Mouse (Mus musculus) midbrain, embryonic 13.5 days (tissue): ENCODE data around the gene Palld. TPM values are rescaled to one million over a fixed set of nuclear protein-coding genes. Genes with fewer than 3 reads are reported as not detected.
A peak's percentile ranks its signal among the peaks of the same experiment; 100 is the strongest.

Experiments used
- ATAC-seq: fragments of 200-750 bp; cut with Nextera tagmentation; 2 replicates; pipeline ENCODE4 v1.8.0; 2017; ENCODE audit warnings: mild to moderate bottlenecking, moderate TSS enrichment, moderate library complexity
- H3K27ac ChIP-seq: fragments of 300-500 bp; sonication (generic); 2 replicates; pipeline ENCODE4 v1.5.1; 2015; ENCODE audit warnings: inconsistent platforms, mild to moderate bottlenecking, moderate library complexity
- H3K27me3 ChIP-seq: fragments of 300-500 bp; sonication (generic); 2 replicates; pipeline ENCODE4 v1.6.1; 2015; ENCODE audit warnings: mild to moderate bottlenecking, inconsistent platforms
- H3K36me3 ChIP-seq: fragments of 300-500 bp; sonication (generic); 2 replicates; pipeline ENCODE4 v1.6.1; 2015; ENCODE audit warnings: mild to moderate bottlenecking, inconsistent platforms
- H3K4me1 ChIP-seq: fragments of 300-500 bp; sonication (generic); replicated peaks from 2 replicates; pipeline ENCODE4 v1.6.1; 2015; ENCODE audit warnings: inconsistent platforms
- H3K4me2 ChIP-seq: fragments of 300-500 bp; sonication (generic); replicated peaks from 2 replicates; pipeline ENCODE4 v1.6.1; 2015; ENCODE audit warnings: moderate library complexity, mild to moderate bottlenecking, inconsistent platforms
- H3K4me3 ChIP-seq: fragments of 300-500 bp; sonication (generic); replicated peaks from 2 replicates; pipeline ENCODE4 v1.5.1; 2015; ENCODE audit warnings: mild to moderate bottlenecking, inconsistent platforms
- H3K9ac ChIP-seq: fragments of 300-500 bp; sonication (generic); replicated peaks from 2 replicates; pipeline ENCODE4 v1.6.1; 2015; ENCODE audit warnings: mild to moderate bottlenecking, inconsistent platforms
- H3K9me3 ChIP-seq: fragments of 300-500 bp; sonication (generic); 2 replicates; pipeline ENCODE4 v1.6.1; 2016; ENCODE audit warnings: mild to moderate bottlenecking, inconsistent platforms
- WGBS: fragments of 180-500 bp; shearing (Covaris S2); methylation state at CpG from one replicate; pipeline ENCODE4 v1.1.7; 2015; 5-methylcytosine and 5-hydroxymethylcytosine counted together
- polyA plus RNA-seq: library from polyadenylated mRNA; unstranded; fragments of >200 nt; fragmentation: Nextera tagmentation; extraction: Ambion mirVana; gene quantifications from 2 replicates; pipeline ENCODE4 v1.2.1, GENCODE M21; 2015

Gene Palld
- polyA plus RNA-seq, 1 experiment from 2014 or later = 27.6 TPM

DNA sequence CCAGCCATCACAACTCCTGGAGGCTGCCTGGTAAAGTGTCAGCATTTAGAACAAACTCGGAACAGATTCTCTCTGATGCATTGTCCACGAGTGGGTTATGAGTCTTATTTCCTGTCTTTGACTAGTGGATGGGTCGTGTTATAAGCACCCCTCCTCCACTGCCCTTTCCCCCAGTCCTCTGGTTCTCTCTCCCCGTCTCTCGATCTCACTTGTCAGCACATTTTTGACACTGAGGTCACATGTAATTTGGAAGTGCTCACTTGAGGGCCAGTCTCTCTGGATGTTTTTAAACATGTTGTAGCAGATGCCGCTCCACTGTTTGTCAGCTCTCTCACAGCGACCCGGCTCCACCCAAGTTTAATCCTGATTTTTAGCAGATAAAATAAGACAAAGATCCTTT, 237.5 kb downstream of the Palld start:
- H3K4me2 ChIP-seq = no peak overlapping the region
- peaks cover 8% of the 10 kb centered on the region; the same call in 1 of the 2 replicates for H3K4me1 ChIP-seq
- no peak overlapping the region for H3K27ac ChIP-seq
- H3K9me3 ChIP-seq = no peaks in the 10 kb centered on the region
- H3K36me3 ChIP-seq = no peaks in the 10 kb centered on the region
- H3K27me3 ChIP-seq = no peaks in the 10 kb centered on the region
- no peak overlapping the region for H3K4me3 ChIP-seq
- 71% methylated on average over 8 of the region's 8 CpGs for WGBS
- no peak overlapping the region for H3K9ac ChIP-seq
- 0 out of 2 replicates have a peak, but pooled peaks have one; percentile 11 for ATAC-seq

DNA sequence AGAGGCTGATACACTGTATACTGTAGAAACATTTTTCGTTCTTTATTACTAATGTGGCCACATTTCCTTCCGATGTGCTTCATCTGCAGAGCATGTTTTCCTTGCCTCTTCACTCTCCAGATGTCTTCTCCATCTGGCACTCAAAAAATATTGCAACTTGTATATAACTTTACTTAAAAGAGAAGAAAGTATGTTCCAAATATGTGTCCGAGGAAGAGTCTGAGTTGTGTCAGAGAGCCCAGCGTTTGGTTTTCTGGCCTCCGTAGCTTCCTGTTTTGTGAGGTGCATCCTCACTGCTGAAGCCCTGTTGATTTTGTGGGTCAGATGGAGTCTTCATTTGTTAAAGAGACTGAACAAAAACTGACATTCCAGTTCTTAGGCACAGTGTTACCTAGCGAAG, 238.3 kb downstream of the Palld start:
- H3K27ac ChIP-seq = no peak overlapping the region
- ATAC-seq = no peak
- no peaks in the 10 kb centered on the region for H3K9me3 ChIP-seq
- H3K4me2 ChIP-seq = no peak overlapping the region
- peaks cover 8% of the 10 kb centered on the region; the same call in 1 of the 2 replicates for H3K4me1 ChIP-seq
- no peaks in the 10 kb centered on the region for H3K36me3 ChIP-seq
- 92% methylated on average over 6 of the region's 6 CpGs for WGBS
- H3K9ac ChIP-seq = no peak overlapping the region
- no peak overlapping the region for H3K4me3 ChIP-seq
- no peaks in the 10 kb centered on the region for H3K27me3 ChIP-seq

DNA sequence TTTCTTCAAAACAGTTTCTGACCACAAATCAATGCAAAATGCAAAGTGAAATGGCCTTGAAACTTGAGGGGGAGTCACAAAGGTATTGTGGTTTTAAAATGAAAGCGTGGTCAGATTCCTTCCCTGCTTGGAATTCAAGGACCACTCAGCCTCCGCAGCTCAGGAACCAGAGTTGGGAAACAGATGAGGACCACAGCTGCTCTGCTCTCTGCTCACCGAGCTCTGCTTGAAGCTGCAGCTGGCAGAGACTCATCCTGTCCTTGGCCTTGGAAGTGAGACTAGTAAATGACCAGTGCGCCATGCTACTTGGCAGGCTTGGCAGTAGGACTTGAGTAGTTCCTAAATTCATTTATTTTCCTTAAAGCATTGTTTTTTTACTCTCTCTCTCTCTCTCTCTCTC, 239.7 kb downstream of the Palld start:
- WGBS = 89% methylated on average over 4 of the region's 4 CpGs
- Histone ChIP-seq H3K4me3 (no peak overlapping the region), H3K9me3 (no peaks in the 10 kb centered on the region)

DNA sequence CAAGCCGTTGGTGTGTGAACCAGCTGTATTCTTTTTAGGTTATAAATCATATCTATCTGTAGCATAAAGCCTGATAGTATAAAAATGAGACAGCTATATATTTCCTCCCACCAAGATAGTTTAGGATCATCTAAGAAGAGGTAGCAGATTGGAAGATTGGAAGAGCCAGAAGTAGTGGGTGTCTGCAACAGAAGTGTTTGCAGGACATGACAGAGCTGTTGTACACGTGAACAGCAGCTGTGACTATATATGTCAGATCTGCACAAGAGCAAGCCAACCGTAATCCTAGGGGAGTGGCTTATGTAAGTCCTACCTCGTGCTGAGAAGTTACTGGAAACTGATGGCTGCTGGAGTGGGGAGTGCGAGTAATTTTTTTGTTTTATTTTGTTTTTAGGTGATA, 240.9 kb downstream of the Palld start:
- no peak overlapping the region for H3K4me2 ChIP-seq
- H3K4me1 ChIP-seq = no peaks in the 10 kb centered on the region
- H3K9ac ChIP-seq = no peak overlapping the region
- no peak for ATAC-seq
- H3K36me3 ChIP-seq = no peaks in the 10 kb centered on the region
- no peaks in the 10 kb centered on the region for H3K27me3 ChIP-seq
- WGBS = 96% methylated on average over 5 of the region's 5 CpGs
- H3K9me3 ChIP-seq = no peaks in the 10 kb centered on the region
- H3K4me3 ChIP-seq = no peak overlapping the region
- no peak overlapping the region for H3K27ac ChIP-seq

More for the DNA sequence above, 239.7 kb downstream of the Palld start:
- Histone ChIP-seq H3K4me2 (no peak overlapping the region), H3K36me3 (no peaks in the 10 kb centered on the region), H3K9ac (no peak overlapping the region), H3K27me3 (no peaks in the 10 kb centered on the region), H3K4me1 (peaks cover 8% of the 10 kb centered on the region; the same call in 1 of the 2 replicates), H3K27ac (no peak overlapping the region)
- ATAC-seq = no peak

DNA sequence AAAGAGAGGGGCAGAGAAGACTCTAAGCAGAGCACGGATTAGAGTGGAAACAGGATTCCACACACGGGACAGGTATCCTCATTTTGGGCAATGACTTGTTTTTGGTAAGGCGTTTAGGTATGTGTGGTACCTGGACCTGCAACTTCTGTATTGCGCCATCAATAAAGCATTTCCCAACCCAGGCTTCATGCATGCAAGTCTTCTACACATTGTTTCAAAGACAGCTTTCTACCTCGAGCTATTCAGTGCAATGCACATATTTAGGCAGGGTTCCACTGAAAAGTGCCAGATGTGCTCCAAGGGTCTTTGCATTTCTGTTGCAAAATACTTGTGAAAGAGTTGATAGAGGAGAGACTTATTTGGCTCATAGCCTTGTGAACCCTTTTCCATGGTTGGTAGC, 241.5 kb downstream of the Palld start:
- 91% methylated on average over 5 of the region's 5 CpGs for WGBS
- H3K36me3 ChIP-seq = no peaks in the 10 kb centered on the region
- ATAC-seq = no peak
- no peaks in the 10 kb centered on the region for H3K27me3 ChIP-seq
- H3K4me1 ChIP-seq = no peaks in the 10 kb centered on the region
- no peak overlapping the region for H3K4me3 ChIP-seq
- no peak overlapping the region for H3K9ac ChIP-seq
- H3K4me2 ChIP-seq = no peak overlapping the region
- no peaks in the 10 kb centered on the region for H3K9me3 ChIP-seq
- no peak overlapping the region for H3K27ac ChIP-seq

DNA sequence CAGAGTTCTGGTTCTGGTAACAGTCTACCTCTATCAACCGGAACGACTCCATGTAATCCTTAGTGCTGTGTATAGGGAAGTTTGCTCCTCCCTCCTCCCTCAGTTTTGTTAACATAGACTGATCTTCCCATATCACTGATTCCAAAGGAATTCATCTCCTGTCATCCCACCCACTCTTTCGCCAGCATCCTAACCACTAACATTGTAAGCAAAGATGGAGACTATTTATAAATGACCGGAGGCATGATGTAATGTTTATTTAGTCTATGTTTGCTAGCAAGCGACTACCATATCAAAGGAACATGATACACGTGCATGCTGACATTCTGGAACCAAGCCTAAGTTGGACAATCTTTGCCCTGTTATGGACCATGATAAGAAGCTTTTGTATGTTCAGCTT, 250.5 kb downstream of the Palld start:
- no peak overlapping the region for H3K27ac ChIP-seq
- no peak overlapping the region for H3K9ac ChIP-seq
- ATAC-seq = no peak
- H3K4me2 ChIP-seq = no peak overlapping the region
- no peaks in the 10 kb centered on the region for H3K36me3 ChIP-seq
- H3K4me3 ChIP-seq = no peak overlapping the region
- H3K27me3 ChIP-seq = no peaks in the 10 kb centered on the region
- H3K4me1 ChIP-seq = no peaks in the 10 kb centered on the region
- no peaks in the 10 kb centered on the region for H3K9me3 ChIP-seq
- WGBS = 91% methylated on average over 6 of the region's 6 CpGs

DNA sequence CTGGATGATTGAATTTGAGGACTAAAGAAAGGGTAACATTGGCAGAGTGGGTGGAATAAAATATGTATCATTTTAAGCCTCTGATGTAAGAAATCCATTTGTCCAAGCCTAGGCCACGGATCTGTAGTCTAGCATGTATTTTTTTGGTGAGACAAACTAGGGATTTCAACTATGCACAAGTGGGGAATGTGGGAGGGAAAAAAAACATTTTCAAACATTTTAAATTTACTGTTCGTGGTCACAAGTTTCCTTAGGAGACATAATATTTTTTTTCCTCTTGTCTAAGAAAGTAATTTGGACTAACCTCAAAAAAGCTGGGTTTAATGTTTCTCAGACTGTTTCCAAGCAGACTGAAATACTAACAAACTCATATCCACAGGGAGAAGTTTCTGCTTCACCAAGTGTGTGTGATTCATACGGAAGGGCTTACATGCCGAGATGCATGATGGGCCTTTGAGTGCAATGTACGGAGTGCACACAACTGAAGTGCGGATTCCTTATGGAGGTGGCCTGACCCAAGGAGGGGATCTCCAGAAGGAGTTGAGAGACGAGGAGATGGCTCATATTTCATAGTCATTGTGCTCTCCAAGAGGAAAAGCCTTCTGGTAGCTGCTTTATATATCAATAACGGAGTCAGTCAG, 256.2 kb downstream of the Palld start:
- H3K36me3 ChIP-seq = no peaks in the 10 kb centered on the region
- H3K27ac ChIP-seq = no peak overlapping the region
- H3K4me1 ChIP-seq = no peaks in the 10 kb centered on the region
- no peak for ATAC-seq
- WGBS = 89% methylated on average over 8 of the region's 8 CpGs
- no peaks in the 10 kb centered on the region for H3K9me3 ChIP-seq
- no peak overlapping the region for H3K4me2 ChIP-seq
- H3K4me3 ChIP-seq = no peak overlapping the region
- H3K27me3 ChIP-seq = no peaks in the 10 kb centered on the region
- no peak overlapping the region for H3K9ac ChIP-seq

DNA sequence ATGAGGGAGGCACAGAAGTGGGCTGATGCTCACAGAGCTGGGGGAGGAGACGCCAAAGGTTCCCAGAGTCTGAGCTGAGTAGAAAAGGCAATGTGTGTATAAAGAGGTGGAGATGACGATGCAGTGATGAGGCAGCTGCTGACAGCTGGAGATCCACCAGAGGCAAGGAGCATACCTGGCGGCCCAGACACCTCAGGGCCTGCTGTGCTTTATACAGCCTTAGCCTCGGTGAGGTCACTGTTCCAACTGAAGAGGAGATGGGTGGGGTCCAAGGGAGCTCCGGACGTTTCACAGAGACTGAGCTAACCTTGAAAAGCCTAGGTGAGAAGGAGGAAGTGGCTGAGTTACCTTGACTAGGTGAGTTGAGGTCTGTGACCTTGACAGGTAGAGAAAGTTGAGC, 256.8 kb downstream of the Palld start:
- Histone ChIP-seq H3K27me3 (no peaks in the 10 kb centered on the region), H3K4me3 (no peak overlapping the region), H3K9ac (no peak overlapping the region), H3K4me1 (no peaks in the 10 kb centered on the region), H3K27ac (no peak overlapping the region), H3K4me2 (no peak overlapping the region), H3K9me3 (no peaks in the 10 kb centered on the region), H3K36me3 (no peaks in the 10 kb centered on the region)
- ATAC-seq = no peak
- WGBS = 86% methylated on average over 6 of the region's 6 CpGs

DNA sequence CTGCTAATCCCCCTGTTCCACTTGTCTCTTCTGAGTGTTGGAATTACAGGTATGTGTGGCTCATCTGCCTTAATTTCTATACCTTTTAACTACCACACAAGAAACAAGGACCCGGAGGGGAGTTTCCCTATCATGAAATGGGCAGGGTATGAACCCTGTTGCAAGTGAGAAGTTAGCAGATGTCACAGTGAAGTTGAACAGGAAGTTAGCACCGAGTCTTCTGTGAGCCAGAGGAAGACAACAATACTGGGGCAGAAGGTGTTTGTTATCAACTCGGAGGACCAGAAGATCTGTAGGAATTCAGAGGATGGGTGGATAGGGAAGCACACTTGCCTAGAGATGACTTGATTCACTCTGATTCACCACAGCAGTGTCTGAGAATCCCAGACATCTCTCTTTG, 259.3 kb downstream of the Palld start:
- Histone ChIP-seq H3K27me3 (no peaks in the 10 kb centered on the region), H3K4me1 (no peaks in the 10 kb centered on the region), H3K9me3 (no peaks in the 10 kb centered on the region), H3K4me3 (no peak overlapping the region), H3K9ac (no peak overlapping the region), H3K27ac (no peak overlapping the region), H3K4me2 (no peak overlapping the region), H3K36me3 (no peaks in the 10 kb centered on the region)
- ATAC-seq = no peak
- 90% methylated on average over 3 of the region's 3 CpGs for WGBS

DNA sequence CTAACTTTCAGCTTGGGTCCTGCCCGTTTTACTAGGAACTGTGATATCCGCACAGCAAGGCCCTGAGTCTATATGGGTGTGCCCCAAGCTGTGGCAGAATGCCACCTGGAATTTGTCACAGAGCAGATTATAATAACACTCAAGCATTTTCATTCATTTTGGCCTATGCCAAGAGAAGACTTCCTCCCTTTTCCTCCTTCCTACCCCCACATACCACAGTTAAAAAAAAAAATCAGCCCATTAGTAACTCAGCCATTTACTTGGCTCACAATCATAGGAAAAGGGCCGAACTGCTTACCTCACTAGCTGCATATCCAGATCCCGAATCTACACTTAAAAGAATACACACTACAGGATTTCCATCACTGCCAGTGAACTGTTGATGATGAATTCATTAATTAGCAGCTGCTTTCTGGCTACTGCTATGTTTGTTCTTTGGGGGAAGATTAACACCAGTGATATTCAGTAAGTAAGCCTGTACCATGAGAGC, 260.1 kb downstream of the Palld start:
- Histone ChIP-seq H3K4me2 (no peak overlapping the region), H3K4me3 (no peak overlapping the region), H3K9me3 (no peaks in the 10 kb centered on the region), H3K27me3 (no peaks in the 10 kb centered on the region), H3K9ac (no peak overlapping the region), H3K4me1 (no peaks in the 10 kb centered on the region), H3K27ac (no peak overlapping the region), H3K36me3 (no peaks in the 10 kb centered on the region)
- 90% methylated on average over 4 of the region's 4 CpGs for WGBS
- no peak for ATAC-seq

DNA sequence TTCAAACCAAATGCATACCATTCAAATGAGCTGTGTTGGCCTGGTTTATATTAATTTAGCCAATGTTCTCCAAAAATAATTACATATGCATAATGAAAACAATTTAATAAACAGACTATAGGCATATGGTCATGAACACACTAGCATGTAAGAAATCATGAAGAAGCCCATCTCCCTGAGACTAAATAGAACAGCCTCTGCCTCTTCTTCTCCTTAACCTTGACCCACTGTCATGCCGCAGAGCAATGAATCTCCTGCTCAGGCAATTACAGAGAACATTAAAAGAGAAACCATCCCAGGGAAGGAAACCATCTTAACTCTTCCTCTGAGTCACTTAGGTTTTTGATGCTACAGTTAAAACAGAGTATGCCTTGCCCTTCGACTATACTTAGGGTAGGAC, 262.9 kb downstream of the Palld start:
- no peak overlapping the region for H3K27ac ChIP-seq
- WGBS = 97% methylated on average over 2 of the region's 2 CpGs

DNA sequence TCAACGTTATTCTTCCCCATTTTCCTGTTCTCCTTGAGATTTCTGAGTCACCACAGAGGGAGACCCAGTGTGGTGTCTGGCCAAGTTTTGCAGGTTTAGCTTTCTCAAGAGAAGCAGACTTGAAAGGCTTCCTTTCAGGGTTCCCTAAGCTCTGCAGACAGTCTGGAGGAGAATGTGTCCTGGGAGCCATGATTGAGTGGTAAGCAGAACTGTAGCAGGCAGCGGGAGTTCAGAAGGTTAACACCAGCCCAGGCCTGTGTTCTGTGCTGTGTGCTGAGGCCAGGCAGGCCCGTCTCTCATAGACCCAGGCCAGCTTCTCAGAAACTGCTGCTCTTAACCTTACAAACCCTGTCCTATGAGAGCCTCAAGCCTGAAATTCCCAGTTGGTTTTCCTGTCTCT, 263.5 kb downstream of the Palld start:
- no peak overlapping the region for H3K4me2 ChIP-seq
- no peaks in the 10 kb centered on the region for H3K36me3 ChIP-seq
- H3K9me3 ChIP-seq = no peaks in the 10 kb centered on the region
- H3K4me3 ChIP-seq = no peak overlapping the region
- no peak for ATAC-seq
- no peak overlapping the region for H3K27ac ChIP-seq
- no peaks in the 10 kb centered on the region for H3K4me1 ChIP-seq
- H3K9ac ChIP-seq = no peak overlapping the region
- WGBS = 72% methylated on average over 3 of the region's 3 CpGs
- H3K27me3 ChIP-seq = no peaks in the 10 kb centered on the region

More for the DNA sequence above, 262.9 kb downstream of the Palld start:
- Histone ChIP-seq H3K4me2 (no peak overlapping the region), H3K36me3 (no peaks in the 10 kb centered on the region), H3K27me3 (no peaks in the 10 kb centered on the region), H3K4me3 (no peak overlapping the region), H3K4me1 (no peaks in the 10 kb centered on the region), H3K9ac (no peak overlapping the region), H3K9me3 (no peaks in the 10 kb centered on the region)
- no peak for ATAC-seq

DNA sequence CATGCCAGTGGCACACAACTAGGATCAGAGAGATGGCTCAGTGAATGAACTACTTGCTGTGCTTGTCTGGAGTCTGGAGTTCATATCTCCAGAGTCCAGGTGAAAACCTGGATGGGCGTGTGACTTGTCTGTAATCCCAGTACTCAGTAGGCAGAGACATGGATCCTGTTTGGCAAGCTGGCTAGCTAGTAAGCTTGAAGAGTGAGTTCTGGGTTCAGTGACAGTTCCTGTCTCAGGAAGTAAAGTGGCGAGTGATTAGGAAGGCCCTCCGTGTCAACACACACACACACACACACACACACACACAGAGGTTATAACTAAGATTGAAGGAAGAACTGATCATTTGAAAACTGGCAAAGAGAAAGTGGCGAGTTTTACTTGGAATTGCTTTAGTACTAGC, 264.8 kb downstream of the Palld start:
- 90% methylated on average over 4 of the region's 4 CpGs for WGBS
- H3K27ac ChIP-seq = no peak overlapping the region
- H3K9ac ChIP-seq = no peak overlapping the region
- H3K4me2 ChIP-seq = no peak overlapping the region
- H3K27me3 ChIP-seq = no peaks in the 10 kb centered on the region
- H3K36me3 ChIP-seq = no peaks in the 10 kb centered on the region
- ATAC-seq = no peak
- no peak overlapping the region for H3K4me3 ChIP-seq
- H3K4me1 ChIP-seq = no peaks in the 10 kb centered on the region
- H3K9me3 ChIP-seq = no peaks in the 10 kb centered on the region
